Mouse (Mus musculus): ENCODE measurements around the gene Ehd1.
A peak's percentile ranks its signal among the peaks of the same experiment; 100 is the strongest.
"Not testable (repeated sequence)": the region's sequence is repeated elsewhere in the genome, so short reads cannot be mapped to it uniquely, and the experiment has no call there.

The Ehd1 gene

DNA sequence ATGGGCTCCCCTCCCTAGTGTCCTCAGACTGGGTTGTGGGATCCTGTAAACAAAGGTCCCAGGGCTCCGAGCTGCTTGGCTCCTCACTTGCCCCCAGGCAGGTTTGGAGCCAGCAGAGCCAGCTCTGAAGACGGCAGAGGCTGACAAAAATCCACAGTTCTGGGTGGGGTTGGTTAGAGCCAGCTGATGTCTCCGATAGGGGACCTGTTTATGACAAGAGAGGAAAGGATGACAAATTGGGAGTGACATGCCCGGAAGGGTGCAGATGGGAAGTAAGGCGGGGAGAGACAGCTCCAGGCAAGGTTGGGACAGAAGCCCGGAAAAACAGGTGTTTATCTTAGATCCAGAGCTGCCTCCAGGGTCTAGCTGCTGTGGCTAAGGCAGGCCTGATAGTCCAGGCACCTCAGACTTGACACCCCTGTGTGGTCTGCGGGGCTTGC is 23.9 kb downstream of the Ehd1 start:
- no peak for DNase-seq (ENCODE audit: low read depth, low spot score)

DNA sequence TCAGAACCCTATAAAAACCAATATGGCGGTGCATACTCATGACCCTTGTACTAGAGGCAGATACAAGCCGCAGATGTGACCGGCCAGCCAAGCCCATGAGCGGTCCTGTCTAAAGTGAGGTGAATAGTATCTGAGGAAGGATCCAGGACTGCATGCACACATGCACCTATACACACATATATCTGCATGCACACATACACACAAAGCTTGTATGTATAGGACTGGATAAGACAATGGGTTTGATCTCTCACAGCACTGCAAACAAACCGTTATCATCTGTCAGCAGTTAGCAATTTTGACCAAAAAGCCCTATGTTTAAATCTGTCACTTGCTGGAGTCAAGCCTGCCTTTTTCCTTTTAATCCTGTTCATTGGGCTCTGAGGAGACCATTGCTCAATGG is 25.6 kb downstream of the Ehd1 start:
- DNase-seq (ENCODE audit: low read depth, low spot score): no peak

- DNase-seq (ENCODE audit: low read depth, low spot score): no peak
Measured at GRCm38 (mm10) chr19:6302522-6302921, 26.0 kb downstream of the Ehd1 start.

DNA sequence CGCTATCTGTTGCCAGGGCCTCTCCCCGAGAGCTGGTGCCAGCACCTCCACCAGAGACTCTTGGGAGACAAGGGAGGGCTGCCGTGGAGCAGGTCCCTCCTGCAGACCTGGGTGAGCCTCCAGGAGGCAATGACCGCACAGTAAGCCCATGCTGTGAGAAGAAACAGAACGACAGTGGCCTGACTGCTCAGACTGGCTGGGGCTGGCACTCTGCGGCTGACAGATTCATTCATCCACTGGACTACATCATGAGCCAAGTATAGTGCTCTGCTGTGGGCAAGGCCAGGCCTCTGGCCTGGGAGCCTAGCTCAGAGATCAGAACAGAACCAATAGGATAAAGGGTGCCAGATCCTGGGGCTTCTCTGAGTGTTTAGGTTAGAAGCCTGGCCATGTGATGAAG is 27.3 kb downstream of the Ehd1 start:
- DNase-seq (ENCODE audit: low read depth, low spot score): no peak

GRCm38 (mm10) chr19:6304787-6305516 is 28.4 kb downstream of the Ehd1 start:
- DNase-seq (ENCODE audit: low read depth, low spot score): peak; percentile 88

GRCm38 (mm10) chr19:6305517-6306115 is 29.1 kb downstream of the Ehd1 start:
- DNase-seq (ENCODE audit: low read depth, low spot score): no peak

GRCm38 (mm10) chr19:6306137-6306551 is 29.6 kb downstream of the Ehd1 start, which contains the start of gene Cdc42bpg:
Gene Cdc42bpg (plus strand): TSS chr19:6306456.
- peak; percentile 63 for DNase-seq (ENCODE audit: low read depth, low spot score)

- peak; percentile 72 for DNase-seq (ENCODE audit: low read depth, low spot score)
Measured at GRCm38 (mm10) chr19:6306586-6306985, 30.1 kb downstream of the Ehd1 start.

- DNase-seq (ENCODE audit: low read depth, low spot score): no peak
Measured at GRCm38 (mm10) chr19:6307733-6308531, 31.4 kb downstream of the Ehd1 start.

- DNase-seq (ENCODE audit: low read depth, low spot score): no peak
Measured at GRCm38 (mm10) chr19:6310181-6310580, 33.7 kb downstream of the Ehd1 start.

DNA sequence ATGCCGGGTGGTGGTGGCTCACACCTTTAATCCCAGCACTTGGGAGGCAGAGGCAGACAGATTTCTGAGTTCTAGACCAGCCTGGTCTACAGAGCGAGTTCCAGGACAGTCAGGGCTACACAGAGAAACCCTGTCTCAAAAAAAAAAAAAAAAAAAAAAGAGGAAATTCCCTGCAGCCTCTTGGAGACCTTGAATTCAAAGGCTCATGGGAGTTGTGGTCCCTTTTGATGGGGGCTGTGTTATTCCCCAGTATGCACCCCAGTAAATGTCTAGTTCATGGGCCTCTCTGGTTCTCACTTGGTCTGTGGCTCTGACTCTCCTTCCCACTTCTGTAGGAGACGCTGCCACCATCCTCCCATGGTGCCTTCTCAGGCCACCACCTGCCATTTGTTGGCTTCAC is 35.3 kb downstream of the Ehd1 start:
- not testable (repeated sequence) for DNase-seq (ENCODE audit: low read depth, low spot score)

DNA sequence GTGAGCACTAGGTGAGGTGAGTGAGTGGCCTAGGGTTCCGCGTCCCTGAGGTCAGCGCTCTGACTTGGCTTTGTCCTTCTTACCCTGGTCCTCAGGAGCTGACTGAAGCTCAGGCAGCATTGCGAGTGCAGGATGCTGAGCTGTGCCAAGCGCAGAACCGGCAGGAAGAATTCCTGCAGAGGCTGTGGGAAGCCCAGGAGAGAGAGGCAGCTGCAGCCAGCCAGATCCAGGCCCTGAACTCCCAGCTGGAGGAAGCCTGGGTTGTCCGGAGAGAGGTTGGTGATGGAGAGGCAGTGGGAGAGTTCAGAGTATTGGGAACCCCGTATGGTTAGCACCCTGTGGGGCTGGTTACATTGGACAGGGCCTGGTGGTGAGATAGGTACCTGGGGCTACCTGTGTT is 37.3 kb downstream of the Ehd1 start:
- DNase-seq (ENCODE audit: low read depth, low spot score): no peak

DNA sequence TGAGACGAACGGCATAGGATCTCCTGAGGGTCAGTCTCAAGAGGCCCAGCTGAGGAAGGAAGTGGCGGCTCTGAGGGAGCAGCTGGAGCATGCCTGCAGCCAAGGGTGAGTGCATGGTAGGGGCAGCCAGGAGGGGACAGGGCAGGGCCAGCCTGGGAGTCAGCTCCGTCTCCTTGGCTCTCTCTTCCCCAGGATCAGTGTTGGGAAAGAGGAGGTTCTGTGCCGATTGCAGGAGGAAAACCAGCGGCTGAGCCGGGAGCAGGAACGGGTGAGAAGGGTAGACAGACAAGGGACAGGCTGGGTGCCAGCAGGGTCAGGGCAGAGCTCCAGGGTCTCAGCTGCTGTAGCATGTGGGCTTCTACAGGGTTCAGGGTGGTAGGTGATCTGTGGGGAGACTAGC is 38.0 kb downstream of the Ehd1 start:
- DNase-seq (ENCODE audit: low read depth, low spot score): no peak

DNA sequence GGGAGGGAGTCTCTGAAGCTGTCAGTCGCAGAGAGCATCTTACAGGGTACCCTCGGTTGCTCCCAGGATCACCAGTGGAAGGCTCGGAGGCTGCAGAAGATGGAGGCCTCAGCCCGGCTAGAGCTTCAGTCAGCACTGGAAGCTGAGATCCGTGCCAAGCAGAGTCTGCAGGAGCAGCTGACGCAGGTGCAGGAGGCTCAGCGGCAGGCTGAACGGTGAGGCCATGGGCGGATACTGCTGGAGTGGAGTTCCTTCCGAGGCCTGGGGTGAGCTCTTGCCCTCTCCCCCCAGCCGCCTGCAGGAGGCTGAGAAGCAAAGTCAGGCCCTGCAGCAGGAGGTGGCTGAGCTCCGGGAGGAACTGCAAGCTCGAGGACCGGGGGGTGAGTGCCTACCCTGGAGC is 39.0 kb downstream of the Ehd1 start:
- DNase-seq (ENCODE audit: low read depth, low spot score): no peak

GRCm38 (mm10) chr19:6318145-6318544 is 41.6 kb downstream of the Ehd1 start:
- DNase-seq (ENCODE audit: low read depth, low spot score): no peak

GRCm38 (mm10) chr19:6321358-6321757 is 44.8 kb downstream of the Ehd1 start:
- no peak for DNase-seq (ENCODE audit: low read depth, low spot score)

- no peak for DNase-seq (ENCODE audit: low read depth, low spot score)
Measured at GRCm38 (mm10) chr19:6321786-6322621, 45.5 kb downstream of the Ehd1 start.

GRCm38 (mm10) chr19:6324751-6325150 is 48.2 kb downstream of the Ehd1 start:
- DNase-seq (ENCODE audit: low read depth, low spot score): no peak

- no peak for DNase-seq (ENCODE audit: low read depth, low spot score)
Measured at GRCm38 (mm10) chr19:6331178-6331577, 54.7 kb downstream of the Ehd1 start.

GRCm38 (mm10) chr19:6331719-6332516 is 55.4 kb downstream of the Ehd1 start:
- peak; percentile 46 for DNase-seq (ENCODE audit: low read depth, low spot score)
